Mouse (Mus musculus) bone marrow macrophage, adult 2 months (primary cell): Measurements from ENCODE around the gene 1700025G04Rik.

ENCODE experiments used
- CTCF ChIP-seq: IDR thresholded peaks from 2 replicates; pipeline ENCODE4 v1.5.1; 2012; ENCODE audit warnings: low read depth, mild to moderate bottlenecking, low read length, moderate library complexity
- POLR2A ChIP-seq: IDR thresholded peaks from 2 replicates; pipeline ENCODE4 v1.6.1; 2012; ENCODE audit warnings: mild to moderate bottlenecking, low read depth, low read length, borderline replicate concordance

DNA sequence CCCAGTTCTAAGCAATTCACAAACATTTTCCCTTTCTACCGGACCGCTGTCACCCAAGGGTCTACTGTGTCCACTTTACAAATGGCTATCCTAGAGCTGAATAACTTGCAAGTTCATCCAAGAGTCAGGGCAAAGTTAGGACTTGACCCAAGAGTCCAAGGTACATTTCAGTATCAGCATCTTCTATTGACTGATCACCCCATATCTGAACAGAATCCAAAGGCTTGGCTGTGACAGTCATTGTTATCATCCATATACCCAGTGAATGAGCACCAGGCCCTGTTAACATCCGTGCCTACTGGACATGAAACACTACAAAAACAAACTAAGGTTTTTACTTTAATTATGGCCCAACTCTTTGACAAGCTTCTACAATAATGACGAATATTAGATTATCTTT, 48.9 kb downstream of the 1700025G04Rik start:
- TF ChIP-seq POLR2A = no peak
- no peak for TF ChIP-seq CTCF
